Mouse (Mus musculus) midbrain, embryonic 13.5 days (tissue): ENCODE data around the gene Gm13694. TPM values are rescaled to one million over a fixed set of nuclear protein-coding genes. Genes with fewer than 3 reads are reported as not detected.

ENCODE experiments used
- polyA plus RNA-seq: library from polyadenylated mRNA; unstranded; fragments of >200 nt; fragmentation: Nextera tagmentation; extraction: Ambion mirVana; gene quantifications from 2 replicates; pipeline ENCODE4 v1.2.1, GENCODE M21; 2015

Gm13694 gene
- polyA plus RNA-seq, 1 experiment from 2014 or later: not detected

Other genes with a start within 250 kb of the Gm13694 start
- 69.2 and 69.4 TPM in 2 replicates for gene Fam171b, start 166.3 kb upstream of the Gm13694 start, polyA plus RNA-seq
- gene Zswim2, start 37.7 kb upstream of the Gm13694 start, polyA plus RNA-seq: not detected in 2 replicates
- not detected in 2 replicates for gene Gm13698, start 23.2 kb upstream of the Gm13694 start, polyA plus RNA-seq
- not detected in 2 replicates for gene Gm13693, start 17.4 kb upstream of the Gm13694 start, polyA plus RNA-seq
- not detected in 2 replicates for gene Gm13695, start 11.6 kb upstream of the Gm13694 start, polyA plus RNA-seq
- not detected in 2 replicates for gene Gm13696, start 5.8 kb upstream of the Gm13694 start, polyA plus RNA-seq
- not detected in 2 replicates for gene Gm13697, start 5.8 kb downstream of the Gm13694 start, polyA plus RNA-seq
- not detected in 2 replicates for gene Gm13691, start 11.6 kb downstream of the Gm13694 start, polyA plus RNA-seq